Mouse (Mus musculus): ENCODE data around the gene Cacna1d.

Cacna1d gene

DNA sequence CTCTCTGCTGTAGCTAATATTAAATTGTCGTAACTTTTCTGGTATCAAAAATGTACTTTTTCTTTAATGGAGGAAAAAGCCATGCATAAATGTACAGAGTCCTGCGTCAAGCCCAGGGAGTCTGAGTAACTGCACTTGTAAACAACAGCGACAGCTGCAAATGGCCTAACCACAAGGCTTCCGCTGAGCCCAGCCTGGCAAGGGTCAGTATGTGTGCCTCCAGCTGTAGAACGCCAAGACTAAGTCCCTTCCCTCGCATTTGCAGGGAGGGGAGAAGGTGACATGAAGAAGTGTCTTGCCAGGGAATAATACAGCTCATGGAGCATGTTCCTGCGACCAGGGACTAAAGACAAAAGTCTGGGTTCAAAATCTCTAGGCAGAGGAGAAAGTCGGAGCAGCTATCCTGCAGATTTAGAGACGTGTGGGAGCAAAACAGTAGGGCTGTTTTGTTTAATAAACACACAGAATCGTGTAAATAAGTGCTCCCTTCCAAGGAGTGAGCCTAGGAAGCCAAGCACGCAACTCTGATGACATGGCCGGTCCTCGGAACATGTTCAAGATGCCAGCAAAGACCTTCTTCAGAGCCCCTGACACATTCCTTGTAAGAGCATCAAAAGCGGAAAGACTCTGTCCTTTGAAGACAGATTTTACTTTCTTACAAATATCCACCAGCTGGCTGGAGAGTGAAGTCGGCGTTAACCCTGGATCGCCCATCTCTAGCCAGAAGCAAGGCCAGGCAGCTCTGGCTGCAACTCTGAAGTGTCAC is 160.7 kb downstream of the Cacna1d start:
- DNase-seq (ENCODE audit: low read depth, low spot score), result no peak

DNA sequence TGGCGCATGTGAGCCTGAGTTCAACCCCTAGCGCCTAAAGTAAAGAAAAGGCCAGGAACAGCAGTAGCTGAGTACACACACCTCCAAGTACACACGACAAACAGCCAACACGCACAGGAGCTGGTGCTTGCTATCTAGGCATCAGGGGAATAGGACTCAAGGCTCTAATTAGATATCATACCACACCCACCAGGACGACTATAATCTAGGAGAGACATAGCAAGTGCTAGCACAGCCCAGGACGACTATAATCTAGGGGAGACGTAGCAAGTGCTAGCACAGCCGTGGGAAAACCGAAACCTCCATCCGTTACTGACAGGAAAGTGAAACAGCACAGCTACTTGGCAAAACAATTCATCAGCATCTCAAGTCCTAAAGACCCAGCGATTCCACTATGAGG is 162.1 kb downstream of the Cacna1d start:
- no peak for DNase-seq (ENCODE audit: low read depth, low spot score)

DNA sequence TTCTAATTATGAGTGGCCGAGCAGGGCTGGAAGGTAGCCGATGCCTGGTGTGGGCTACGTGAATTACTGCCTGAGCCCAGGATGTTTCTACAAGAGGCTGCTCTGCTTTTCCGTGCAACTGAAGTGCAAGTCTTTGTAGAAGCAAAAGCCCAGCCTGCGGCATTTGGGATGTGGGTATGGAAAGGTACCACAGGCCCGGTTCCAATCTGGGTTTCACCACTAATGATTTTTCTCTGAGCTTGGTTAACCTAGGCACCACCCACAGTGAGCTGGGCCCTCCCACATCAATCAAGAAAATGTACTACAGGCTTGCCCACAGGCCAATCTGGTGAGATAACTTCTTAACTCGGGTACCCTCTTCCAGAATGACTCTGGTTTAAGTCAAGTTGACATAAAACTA is 163.8 kb downstream of the Cacna1d start:
- DNase-seq (ENCODE audit: low read depth, low spot score), result no peak

GRCm38 (mm10) chr14:30327051-30327450 is 164.2 kb downstream of the Cacna1d start:
- no peak for DNase-seq (ENCODE audit: low read depth, low spot score)

DNA sequence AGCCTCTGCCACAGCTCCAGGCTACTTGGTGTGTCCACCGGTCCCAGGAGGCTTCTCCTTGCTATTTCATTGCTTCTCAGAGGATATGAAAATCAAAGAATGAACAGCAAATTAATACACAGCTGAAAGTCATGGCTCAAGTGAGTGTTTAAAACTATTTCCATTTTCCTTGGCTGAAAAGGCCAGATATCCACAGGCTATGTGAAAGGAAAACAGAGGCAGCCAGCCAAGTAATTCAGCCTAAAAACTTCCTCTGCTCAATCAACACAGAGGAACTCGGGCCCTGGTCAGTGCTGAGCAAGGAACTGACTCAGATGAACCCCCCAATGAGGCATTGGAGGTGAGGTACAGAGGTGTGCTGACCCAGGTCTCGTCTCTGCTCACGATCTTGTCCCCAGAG is 165.0 kb downstream of the Cacna1d start:
- DNase-seq (ENCODE audit: low read depth, low spot score), result no peak

GRCm38 (mm10) chr14:30324994-30325393 is 166.3 kb downstream of the Cacna1d start:
- no peak for DNase-seq (ENCODE audit: low read depth, low spot score)

GRCm38 (mm10) chr14:30318715-30319437 is 172.4 kb downstream of the Cacna1d start:
- no peak for DNase-seq (ENCODE audit: low read depth, low spot score)

- no peak for DNase-seq (ENCODE audit: low read depth, low spot score)
Measured at GRCm38 (mm10) chr14:30318293-30318692, 173.0 kb downstream of the Cacna1d start.

- DNase-seq (ENCODE audit: low read depth, low spot score), result no peak
Measured at GRCm38 (mm10) chr14:30317616-30318015, 173.6 kb downstream of the Cacna1d start.

DNA sequence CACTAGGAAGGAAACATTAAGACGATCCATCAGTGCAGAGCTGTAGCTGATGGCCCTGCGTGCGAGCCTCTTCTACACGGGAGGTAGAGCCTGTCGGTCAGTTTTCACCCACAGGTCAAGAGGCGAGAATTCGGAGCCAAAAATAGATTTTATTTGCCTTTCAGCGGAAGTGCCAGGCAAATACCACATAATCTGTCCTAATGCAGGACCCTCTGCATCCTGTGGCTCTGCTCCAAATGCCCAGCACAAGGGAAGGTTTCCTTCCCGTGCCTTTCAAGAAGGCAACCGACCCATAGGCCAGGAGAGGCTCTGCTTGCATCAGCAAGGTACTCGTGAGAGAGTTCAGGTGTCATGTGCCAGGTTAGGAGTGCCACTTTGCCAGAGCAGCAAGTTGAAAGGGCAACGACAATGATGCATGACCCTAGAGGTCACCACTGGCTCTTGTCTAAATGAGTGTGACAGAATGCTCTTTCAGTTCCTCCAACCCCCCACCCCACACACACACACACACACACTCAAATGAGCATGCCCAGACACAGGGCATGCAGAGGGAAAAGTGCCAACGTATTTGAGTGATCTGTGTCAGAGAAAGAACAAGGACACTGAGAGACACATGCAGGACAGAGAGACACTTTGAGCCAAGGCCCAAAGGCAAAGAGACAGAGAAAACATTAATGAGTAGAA is 179.9 kb downstream of the Cacna1d start:
- DNase-seq (ENCODE audit: low read depth, low spot score), result no peak

DNA sequence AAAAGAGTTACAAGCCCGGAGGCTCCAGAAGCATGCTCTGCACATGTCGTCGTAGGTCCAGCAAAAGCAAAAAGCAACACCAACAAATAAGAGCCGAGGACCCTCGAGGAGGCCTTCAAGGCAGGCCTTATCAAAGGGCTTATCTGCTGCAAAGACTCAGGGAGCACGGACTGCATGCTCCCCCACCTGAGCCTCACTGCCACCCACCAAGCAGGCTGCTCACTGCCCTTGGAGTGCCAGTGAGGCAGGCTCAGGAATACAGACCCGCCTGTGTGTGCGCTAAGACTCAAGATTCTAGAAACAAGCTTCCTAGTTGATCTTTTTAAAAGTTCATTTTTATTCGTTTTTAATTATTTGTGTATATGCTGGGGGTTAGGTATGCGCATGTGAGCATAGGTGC is 181.0 kb downstream of the Cacna1d start:
- no peak for DNase-seq (ENCODE audit: low read depth, low spot score)

GRCm38 (mm10) chr14:30306221-30306620 is 185.0 kb downstream of the Cacna1d start:
- no peak for DNase-seq (ENCODE audit: low read depth, low spot score)

- DNase-seq (ENCODE audit: low read depth, low spot score), result no peak
Measured at GRCm38 (mm10) chr14:30299946-30300345, 191.3 kb downstream of the Cacna1d start.

DNA sequence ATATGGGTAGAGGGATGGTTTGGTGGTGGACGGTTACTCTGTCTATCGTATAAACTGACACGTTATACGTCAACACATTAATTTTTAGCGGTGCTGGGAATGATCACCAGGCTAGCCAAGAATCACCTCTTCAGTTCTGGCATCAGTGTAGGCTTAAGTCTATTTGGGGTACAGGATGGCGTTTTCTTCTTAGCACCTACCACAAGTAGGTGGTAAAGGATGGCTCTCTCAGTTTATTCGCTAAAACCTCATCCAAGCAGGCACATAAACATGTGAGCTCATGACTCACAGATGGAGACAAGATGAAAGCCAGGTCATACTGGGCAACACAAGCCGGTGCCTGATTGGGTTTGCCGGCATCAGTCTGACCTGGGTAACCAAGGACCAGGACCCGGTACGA is 193.8 kb downstream of the Cacna1d start:
- no peak for DNase-seq (ENCODE audit: low read depth, low spot score)

DNA sequence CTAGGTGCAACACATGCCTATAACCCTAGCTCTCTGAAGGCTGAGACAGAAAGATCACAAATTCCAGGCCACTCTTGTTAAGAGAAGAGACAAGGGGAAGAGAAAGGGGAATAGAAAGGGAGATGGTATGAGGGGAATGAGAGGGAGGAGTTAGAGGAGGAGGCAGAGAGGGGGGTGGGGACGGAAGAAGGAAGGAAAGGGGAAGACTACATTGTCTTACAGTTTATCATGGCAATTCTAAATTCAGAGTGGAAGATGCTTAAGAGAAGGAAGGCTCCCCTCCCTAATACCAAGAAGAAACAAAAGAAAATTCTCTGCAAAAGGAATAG is 199.2 kb downstream of the Cacna1d start:
- no peak for DNase-seq (ENCODE audit: low read depth, low spot score)

DNA sequence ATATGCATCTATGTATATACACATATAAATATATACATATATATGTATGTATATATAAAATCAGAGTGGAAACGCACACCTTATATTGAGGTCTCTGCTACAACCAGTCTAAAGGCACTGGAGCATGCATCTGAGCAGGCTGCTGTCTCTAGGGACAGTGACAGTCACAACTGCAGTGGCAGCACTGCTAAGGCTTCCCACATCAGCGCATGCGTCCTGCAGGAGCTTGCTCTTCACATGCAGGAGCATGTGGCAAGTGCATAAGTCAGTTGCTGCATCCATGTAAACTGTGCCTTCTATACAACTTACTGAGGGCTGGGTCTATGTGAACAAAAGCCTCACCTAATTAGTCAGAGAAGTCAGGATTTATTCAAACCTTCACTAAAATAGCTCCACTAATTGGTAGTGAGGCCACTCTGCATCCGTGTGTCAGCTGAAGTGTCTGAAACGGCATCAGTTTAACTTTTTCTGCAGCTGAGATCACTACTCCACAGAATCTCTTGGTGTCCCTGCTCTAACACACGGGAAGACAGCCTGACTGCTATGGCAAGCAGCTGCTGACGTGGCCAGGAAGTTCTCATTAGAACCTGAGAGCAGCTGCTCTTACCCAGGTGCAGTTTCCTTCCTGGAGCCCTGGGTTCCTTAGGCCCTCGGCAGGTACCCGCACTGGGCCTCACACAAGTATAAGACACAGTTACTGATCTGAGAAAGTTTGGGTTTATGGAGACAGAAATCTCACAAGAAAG is 199.7 kb downstream of the Cacna1d start:
- no peak for DNase-seq (ENCODE audit: low read depth, low spot score)

DNA sequence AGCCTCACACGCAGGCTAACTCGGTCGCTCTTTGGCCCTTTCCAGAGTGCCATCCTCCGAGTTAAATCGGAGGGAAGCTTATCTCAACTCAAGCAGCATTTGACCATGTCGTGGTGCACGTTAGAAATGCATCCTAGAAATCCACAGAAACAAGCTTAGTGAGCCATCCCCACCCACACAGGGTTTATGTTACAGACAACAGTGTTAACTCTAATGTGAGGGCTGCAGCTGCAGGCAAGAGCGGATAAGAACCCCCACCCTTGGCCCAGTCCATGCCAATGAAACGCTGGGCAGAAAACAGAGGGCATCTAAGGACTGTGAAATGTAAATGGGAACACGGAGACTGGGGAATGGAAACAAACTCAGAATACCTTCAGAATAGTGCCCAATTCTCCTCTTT is 206.8 kb downstream of the Cacna1d start:
- no peak for DNase-seq (ENCODE audit: low read depth, low spot score)

DNA sequence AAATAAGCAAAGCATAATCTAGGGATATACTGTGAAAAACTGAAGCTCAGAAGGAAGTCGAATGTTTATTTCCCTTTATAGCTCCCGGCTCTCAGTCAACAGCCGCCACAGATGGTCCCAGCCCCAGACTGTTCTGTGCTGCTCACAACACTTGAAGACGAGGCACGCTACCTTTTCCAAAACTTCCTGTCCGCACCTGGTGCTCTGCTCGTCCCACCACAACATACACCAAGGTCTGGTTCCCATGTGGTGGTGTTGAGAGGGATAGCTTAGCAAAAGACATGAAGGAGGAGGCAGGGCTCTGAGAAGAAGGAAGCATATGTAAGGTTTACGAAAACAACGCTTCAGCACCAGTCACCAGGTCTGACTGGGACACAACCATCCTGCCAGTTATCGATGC is 207.2 kb downstream of the Cacna1d start:
- DNase-seq (ENCODE audit: low read depth, low spot score), result no peak

GRCm38 (mm10) chr14:30275572-30275971 is 215.7 kb downstream of the Cacna1d start:
- no peak for DNase-seq (ENCODE audit: low read depth, low spot score)

- DNase-seq (ENCODE audit: low read depth, low spot score), result no peak
Measured at GRCm38 (mm10) chr14:30272976-30273375, 218.3 kb downstream of the Cacna1d start.

GRCm38 (mm10) chr14:30272523-30272922 is 218.7 kb downstream of the Cacna1d start:
- no peak for DNase-seq (ENCODE audit: low read depth, low spot score)

- DNase-seq (ENCODE audit: low read depth, low spot score), result no peak
Measured at GRCm38 (mm10) chr14:30271856-30272255, 219.4 kb downstream of the Cacna1d start.
